Mouse (Mus musculus): ENCODE measurements at regions not wholly inside any gene's neighbourhood (a gene's known extent, or its start where the extent isn't known, plus 50 kb on each side); places are given as distances from the start of the nearest gene placed in this dataset.

GRCm38 (mm10) chr10:117997796-117998195, 143.8 kb upstream of the Mdm1 start:
- DNase-seq (ENCODE audit: low read depth), result no peak

DNA sequence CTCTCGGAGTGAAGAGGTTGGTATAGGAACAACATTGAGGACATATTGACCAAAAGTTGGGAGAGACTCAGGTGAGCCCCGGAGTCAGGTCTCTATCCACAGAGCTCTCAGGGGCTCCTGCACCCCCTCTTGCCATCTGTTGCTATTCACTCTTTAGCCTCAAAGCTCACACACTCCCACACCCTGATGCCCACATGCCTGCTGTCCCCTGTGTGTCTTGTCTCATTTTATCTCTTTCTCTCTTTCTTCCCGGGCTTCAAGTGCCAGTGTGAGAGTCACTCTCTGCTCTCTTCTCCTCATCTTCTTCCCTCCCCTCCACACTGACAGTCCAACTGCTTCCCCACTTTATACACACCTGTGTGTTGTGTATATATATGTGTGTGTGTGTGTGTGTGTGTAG, 141.0 kb upstream of the Mdm1 start:
- no peak for DNase-seq (ENCODE audit: low read depth)

- no peak for DNase-seq (ENCODE audit: low read depth)
These were observed 140.1 kb upstream of the Mdm1 start for GRCm38 (mm10) chr10:118001501-118001900.

GRCm38 (mm10) chr10:118001971-118002370, 139.6 kb upstream of the Mdm1 start:
- no peak for DNase-seq (ENCODE audit: low read depth)

DNA sequence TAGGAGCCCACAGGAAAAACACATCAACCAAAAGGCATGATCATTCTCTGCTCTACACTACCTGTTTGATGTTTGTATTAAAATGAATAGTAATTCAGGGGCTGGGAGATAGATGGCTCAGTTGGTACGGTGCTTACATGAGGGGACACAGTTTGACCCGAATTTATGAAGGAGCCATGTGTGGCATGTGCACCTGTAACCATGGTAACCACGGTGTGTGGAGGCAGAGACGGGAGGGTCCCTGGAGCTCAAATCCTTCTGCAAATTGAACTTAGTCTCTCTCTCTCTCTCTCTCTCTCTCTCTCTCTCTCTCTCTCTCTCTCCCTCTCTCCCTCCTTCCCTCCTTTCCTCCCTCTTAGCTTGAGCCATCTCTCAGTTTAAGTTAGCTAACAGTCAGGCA, 139.1 kb upstream of the Mdm1 start:
- DNase-seq (ENCODE audit: low read depth), result no peak

- no peak for DNase-seq (ENCODE audit: low read depth)
These were observed 138.4 kb upstream of the Mdm1 start for GRCm38 (mm10) chr10:118003179-118003578.

DNA sequence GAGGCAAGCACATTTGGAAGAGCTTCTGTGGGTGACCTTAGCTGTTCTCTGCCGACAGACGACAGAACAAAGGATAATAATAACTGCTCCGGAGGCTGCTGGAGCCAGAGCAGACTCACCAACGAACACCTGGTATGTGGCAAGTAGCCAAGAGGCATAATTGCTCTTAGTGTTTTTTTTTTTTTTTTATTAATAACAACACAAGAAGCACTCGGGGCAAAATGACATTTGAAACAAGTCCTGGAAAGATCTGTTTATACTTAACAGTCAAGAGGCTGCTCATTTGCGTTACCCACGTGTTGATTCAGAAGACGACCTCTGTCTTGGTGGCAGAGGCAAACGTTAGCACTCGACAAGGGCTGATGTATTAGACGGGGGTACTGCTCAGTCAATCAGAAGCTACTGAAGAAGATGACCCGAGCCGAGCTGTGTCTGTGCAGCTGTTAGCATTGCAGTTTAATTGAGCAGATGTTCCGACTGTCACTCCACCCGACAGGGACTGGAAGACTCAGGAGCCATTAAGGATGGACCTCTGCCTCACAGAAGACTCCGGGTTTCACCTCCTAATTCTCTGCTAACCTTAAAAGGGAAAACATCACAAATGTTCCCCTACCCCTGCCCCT, 137.8 kb upstream of the Mdm1 start:
- no peak for DNase-seq (ENCODE audit: low read depth)

DNA sequence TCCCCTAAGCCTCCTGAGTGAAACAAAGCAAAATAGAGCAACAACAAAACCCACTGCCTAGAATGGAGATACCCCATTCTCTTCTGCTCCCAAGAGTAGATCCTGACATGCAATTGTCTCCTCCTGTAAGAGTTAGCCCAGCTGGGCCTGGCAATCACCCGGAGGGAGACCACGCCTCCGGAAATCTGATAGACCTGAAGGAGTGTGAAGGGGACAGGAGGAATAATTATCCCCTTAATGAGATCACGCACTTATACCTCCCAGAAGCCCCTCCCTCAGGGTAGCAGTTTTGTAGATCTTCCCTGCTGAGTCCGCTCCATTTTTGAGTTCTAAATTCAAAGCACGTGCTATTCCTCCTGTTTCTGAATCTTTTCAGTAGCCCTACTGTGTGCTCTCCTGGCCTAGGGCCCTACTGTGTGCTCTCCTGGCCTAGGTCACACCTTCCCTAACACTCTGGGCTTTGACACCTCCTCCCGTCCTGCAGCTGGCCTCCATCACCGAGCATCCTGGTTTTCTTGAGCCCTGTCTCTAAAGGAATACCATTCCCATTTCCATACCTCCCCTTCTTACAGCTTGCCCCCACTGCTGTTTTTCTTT, 137.2 kb upstream of the Mdm1 start:
- no peak for DNase-seq (ENCODE audit: low read depth)

- DNase-seq (ENCODE audit: low read depth), result no peak
These were observed 134.6 kb upstream of the Mdm1 start for GRCm38 (mm10) chr10:118006827-118007550.

DNA sequence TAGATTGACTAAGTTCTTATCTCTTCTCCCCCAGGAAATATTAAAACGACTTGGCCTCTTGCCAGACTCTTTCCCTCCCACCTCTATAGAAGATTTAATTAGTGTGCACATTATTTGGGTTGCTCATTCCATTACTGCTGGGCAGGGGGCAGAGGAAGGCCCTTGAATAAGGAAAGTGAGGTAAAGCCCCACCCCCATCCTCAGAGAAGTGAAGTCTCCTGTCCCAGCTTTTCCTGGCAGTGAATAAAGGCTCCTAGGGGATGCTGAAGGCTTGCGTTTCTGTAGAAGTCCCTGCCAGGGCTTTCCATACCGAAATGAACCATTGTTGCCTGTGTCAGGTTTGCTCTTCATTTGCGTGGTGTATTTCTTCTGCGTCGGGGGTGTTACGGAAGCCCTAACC, 133.8 kb upstream of the Mdm1 start:
- no peak for DNase-seq (ENCODE audit: low read depth)

GRCm38 (mm10) chr10:118011687-118012567, 129.7 kb upstream of the Mdm1 start:
- DNase-seq (ENCODE audit: low read depth), result peak; percentile 52

GRCm38 (mm10) chr10:118028831-118029230, 112.8 kb upstream of the Mdm1 start:
- peak; percentile 45 for DNase-seq (ENCODE audit: low read depth)

DNA sequence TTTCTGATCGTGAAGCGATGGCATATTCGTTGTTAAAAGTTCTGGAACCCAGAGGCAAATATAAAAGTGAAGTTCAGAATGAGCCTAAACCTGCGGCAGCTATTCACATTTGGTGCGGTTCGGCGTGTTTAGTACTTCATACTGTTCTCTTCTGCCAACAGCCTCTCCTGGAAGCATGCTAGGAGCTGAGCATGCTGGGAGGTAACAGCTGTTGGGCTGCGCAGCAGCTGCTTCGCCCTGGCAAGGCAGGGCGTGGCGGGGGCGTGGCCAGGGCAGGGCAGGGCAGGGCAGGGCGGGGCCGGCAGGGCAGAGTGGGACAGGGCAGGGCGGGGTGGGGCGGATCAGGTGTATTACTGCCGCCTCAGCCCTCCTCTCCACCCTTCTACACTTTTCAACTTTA, 107.2 kb upstream of the Mdm1 start:
- DNase-seq (ENCODE audit: low read depth), result no peak

- no peak for DNase-seq (ENCODE audit: low read depth)
These were observed 106.6 kb upstream of the Mdm1 start for GRCm38 (mm10) chr10:118035035-118035434.

- no peak for DNase-seq (ENCODE audit: low read depth)
These were observed 103.1 kb upstream of the Mdm1 start for GRCm38 (mm10) chr10:118038465-118038864.

- DNase-seq (ENCODE audit: low read depth), result no peak
These were observed 102.6 kb upstream of the Mdm1 start for GRCm38 (mm10) chr10:118039056-118039455.

- DNase-seq (ENCODE audit: low read depth), result no peak
These were observed 100.5 kb upstream of the Mdm1 start for GRCm38 (mm10) chr10:118041068-118041467.

GRCm38 (mm10) chr10:118043761-118044160, 97.8 kb upstream of the Mdm1 start:
- DNase-seq (ENCODE audit: low read depth), result peak; percentile 36

DNA sequence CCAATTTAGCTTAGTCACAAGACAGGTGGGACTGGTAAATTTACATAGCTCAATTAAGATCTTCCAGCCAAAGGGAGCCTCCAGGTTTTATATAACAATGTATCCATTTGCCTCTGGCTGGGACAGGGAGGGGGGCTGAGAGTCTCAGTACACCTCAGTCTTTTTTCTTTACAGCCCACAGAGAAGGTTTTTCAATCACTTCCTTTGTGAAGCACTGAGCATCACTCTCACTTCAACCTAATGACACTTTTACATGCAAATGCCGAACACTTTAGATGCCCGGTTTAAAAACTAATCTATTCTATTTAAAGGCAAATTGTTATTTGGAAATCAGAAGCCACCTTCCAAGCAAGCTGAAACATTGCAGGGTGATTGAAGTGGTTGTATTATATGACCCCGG, 96.8 kb upstream of the Mdm1 start:
- no peak for DNase-seq (ENCODE audit: low read depth)

DNA sequence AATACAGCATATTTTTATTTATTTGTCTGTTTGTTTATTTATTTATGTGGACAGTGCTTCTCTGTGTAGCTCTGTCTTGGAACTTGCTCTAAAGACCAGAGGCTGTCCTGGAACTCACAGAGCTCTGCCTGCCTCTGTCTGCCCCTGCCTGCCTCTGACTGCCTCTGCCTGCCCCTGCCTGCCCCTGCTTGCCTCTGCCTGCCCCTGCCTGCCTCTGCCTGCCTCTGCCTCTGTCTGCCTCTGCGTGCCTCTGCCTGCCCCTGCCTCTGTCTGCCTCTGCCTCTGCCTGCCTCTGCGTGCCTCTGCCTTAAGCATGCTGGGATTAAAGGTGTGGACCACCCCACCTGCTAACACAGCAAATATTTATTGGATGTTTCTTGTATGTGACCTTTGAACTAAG, 96.2 kb upstream of the Mdm1 start:
- no peak for DNase-seq (ENCODE audit: low read depth)

- DNase-seq (ENCODE audit: low read depth), result no peak
These were observed 95.3 kb upstream of the Mdm1 start for GRCm38 (mm10) chr10:118046328-118046727.

DNA sequence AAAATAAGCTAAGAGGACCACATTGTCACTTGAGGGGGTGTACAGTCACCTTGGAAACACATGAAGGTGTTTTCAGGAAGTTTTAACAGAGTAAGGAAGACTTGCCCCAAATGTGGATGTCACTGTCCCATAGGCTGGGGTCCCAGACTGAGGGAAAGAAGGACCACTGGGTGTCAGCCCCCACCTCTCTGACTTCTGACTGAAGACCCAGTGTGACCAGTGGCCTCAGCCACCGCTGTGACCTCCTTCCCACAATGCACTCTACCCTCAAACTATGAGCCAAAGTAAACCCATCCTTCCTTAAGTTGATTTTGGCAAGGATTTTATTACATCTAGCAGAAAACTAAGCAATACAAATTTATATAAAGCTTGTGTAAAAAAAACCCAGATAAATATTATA, 94.8 kb upstream of the Mdm1 start:
- no peak for DNase-seq (ENCODE audit: low read depth)

GRCm38 (mm10) chr10:118049330-118049729, 92.3 kb upstream of the Mdm1 start:
- DNase-seq (ENCODE audit: low read depth), result peak; percentile 19

Data from NIH3T3 (cell line).